Mouse (Mus musculus): Measurements from ENCODE around the gene Tnnt3.

The Tnnt3 gene

DNA sequence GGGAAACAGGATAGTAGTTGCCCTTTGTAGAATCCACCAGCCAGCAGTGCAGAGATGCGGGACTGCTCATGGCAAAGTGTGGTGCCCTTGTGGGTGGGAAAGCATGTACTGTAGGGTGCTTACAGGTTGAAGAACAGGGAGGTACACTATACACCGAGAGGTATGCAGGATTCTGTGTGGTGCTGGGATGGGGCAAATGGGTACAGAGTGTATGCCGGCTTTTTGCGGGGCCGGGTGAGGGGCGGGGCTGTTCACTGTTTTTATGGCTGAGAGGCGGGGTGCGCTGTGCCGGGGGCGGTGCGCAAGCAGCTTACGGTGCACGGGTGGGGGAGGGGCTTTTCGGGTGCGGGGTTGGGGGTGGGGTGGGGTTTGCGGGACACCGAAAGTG, 34.0 kb downstream of the Tnnt3 start, which contains the start of gene Mrpl23:
Gene Mrpl23 (plus strand): TSS at position 16 of the 388 bp plus-strand sequence.
- H3K27me3 ChIP-seq (ENCODE audit: insufficient read depth, low read length) = peaks cover 39% of the 10 kb centered on the region
- peak within 1 kb of the TSS; percentile 88 for H3K4me3 ChIP-seq (replicated peaks; ENCODE audit: low read length)
- peaks cover 46% of the 10 kb centered on the region for H3K4me1 ChIP-seq (replicated peaks; ENCODE audit: low read depth, low read length)
- H3K36me3 ChIP-seq (ENCODE audit: insufficient read depth, low read length) = peaks cover 15% of the 10 kb centered on the region
- no peaks in the 10 kb centered on the region for H3K9me3 ChIP-seq (ENCODE audit: low read length)
- no peak for TF ChIP-seq POU5F1 (IDR thresholded peaks at IDR 0.05; ENCODE audit: borderline replicate concordance, low read length)
- TF ChIP-seq NANOG (IDR thresholded peaks at IDR 0.05; ENCODE audit: borderline replicate concordance, low read length) = no peak

DNA sequence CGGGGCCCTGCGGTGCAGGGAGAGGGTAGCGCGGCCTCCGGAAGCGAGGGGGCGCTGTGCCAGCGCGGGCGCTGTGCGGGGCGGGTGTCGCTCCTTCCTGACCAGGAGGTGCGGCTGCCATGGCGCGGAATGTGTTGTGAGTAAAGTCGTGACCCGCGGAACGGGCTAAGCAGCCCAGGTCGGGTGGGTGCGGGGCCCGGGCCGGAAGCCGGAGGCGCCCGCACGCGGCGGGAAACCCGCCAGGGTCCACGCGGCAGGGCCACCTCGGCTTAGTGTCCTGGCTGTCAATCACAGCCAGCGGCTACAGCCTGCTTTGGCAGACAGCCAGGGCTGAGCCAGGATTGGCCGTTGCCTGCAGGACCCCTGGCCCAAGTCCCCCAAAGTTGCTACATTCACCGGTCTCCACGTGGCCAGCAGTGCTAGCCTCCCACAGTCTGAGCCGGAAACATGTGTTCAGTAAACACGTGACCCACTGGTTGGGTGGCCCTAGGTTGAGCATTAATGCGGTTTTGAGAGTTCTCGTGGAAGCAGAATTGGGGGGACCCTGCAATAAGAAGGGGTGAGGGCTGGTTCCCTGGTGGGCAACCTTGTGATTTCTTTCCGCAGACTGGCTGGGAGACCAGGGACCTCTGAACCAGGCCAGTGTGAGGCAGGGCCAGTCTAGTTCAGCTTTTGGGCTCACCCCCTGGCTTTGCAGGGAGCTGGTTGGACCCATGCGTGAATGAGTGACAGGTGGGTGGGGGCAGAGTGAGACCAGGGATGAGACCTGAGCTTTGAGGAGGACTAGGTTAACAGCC, 34.6 kb downstream of the Tnnt3 start:
- Histone ChIP-seq H3K27me3 (ENCODE audit: insufficient read depth, low read length) (peaks cover 36% of the 10 kb centered on the region), H3K4me3 (replicated peaks; ENCODE audit: low read length) (peak overlapping the region; percentile 88), H3K4me1 (replicated peaks; ENCODE audit: low read depth, low read length) (peaks cover 50% of the 10 kb centered on the region), H3K36me3 (ENCODE audit: insufficient read depth, low read length) (peaks cover 17% of the 10 kb centered on the region), H3K9me3 (ENCODE audit: low read length) (no peaks in the 10 kb centered on the region)
- TF ChIP-seq CTCF (conservative IDR thresholded peaks at IDR 0.05; ENCODE audit: low read length) (no peak), POU5F1 (IDR thresholded peaks at IDR 0.05; ENCODE audit: borderline replicate concordance, low read length) (no peak), NANOG (IDR thresholded peaks at IDR 0.05; ENCODE audit: borderline replicate concordance, low read length) (no peak)

DNA sequence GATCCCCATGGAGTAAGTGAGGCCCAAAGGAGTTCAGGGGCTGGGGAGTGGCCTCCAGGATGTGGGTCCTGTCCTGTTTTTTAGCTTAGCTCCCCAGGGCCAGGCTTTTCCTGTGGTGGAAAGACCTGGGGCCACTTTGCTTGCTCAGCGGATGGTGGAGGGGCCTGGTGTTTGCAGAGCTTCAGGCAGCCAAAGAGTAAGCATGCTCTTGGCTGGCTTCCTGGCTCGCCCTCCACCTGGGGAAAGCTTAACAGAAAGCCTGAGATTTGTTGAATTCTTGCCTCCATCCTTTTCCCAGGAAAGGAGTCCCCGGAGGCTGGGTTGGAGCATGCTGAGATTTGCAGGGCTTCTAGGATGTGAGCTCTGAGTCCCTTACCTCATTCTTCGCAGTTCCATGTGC, 36.5 kb downstream of the Tnnt3 start:
- TF ChIP-seq CTCF (conservative IDR thresholded peaks at IDR 0.05; ENCODE audit: low read length) (no peak), POU5F1 (IDR thresholded peaks at IDR 0.05; ENCODE audit: borderline replicate concordance, low read length) (no peak), NANOG (IDR thresholded peaks at IDR 0.05; ENCODE audit: borderline replicate concordance, low read length) (no peak)
- H3K9me3 ChIP-seq (ENCODE audit: low read length) = no peaks in the 10 kb centered on the region
- peaks cover 23% of the 10 kb centered on the region for H3K27me3 ChIP-seq (ENCODE audit: insufficient read depth, low read length)
- H3K36me3 ChIP-seq (ENCODE audit: insufficient read depth, low read length) = peaks cover 35% of the 10 kb centered on the region
- no peak overlapping the region for H3K4me3 ChIP-seq (replicated peaks; ENCODE audit: low read length)
- peaks cover 58% of the 10 kb centered on the region for H3K4me1 ChIP-seq (replicated peaks; ENCODE audit: low read depth, low read length)

DNA sequence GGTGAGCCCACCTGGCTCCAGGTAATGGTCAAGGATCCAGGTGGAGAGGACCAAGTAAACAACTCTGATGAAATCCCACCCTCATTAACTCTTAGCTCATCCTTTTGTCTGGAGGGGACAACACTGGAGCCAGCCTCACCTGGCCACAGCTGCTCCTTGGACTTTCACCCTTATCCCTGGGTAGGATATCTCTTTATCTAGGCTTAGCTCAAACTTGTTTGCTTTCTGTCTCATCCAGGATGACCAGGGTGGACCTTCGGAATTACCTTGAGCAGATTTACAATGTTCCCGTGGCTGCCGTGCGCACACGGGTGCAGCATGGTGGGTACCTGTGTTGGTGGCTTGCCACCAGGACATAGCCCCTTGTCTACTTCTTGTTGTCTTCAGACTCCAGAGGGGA, 37.2 kb downstream of the Tnnt3 start:
- peaks cover 19% of the 10 kb centered on the region for H3K27me3 ChIP-seq (ENCODE audit: insufficient read depth, low read length)
- H3K36me3 ChIP-seq (ENCODE audit: insufficient read depth, low read length) = peaks cover 43% of the 10 kb centered on the region
- no peak for TF ChIP-seq CTCF (conservative IDR thresholded peaks at IDR 0.05; ENCODE audit: low read length)
- no peak for TF ChIP-seq POU5F1 (IDR thresholded peaks at IDR 0.05; ENCODE audit: borderline replicate concordance, low read length)
- no peak for TF ChIP-seq NANOG (IDR thresholded peaks at IDR 0.05; ENCODE audit: borderline replicate concordance, low read length)
- no peak overlapping the region for H3K4me3 ChIP-seq (replicated peaks; ENCODE audit: low read length)
- no peaks in the 10 kb centered on the region for H3K9me3 ChIP-seq (ENCODE audit: low read length)
- H3K4me1 ChIP-seq (replicated peaks; ENCODE audit: low read depth, low read length) = peaks cover 58% of the 10 kb centered on the region

DNA sequence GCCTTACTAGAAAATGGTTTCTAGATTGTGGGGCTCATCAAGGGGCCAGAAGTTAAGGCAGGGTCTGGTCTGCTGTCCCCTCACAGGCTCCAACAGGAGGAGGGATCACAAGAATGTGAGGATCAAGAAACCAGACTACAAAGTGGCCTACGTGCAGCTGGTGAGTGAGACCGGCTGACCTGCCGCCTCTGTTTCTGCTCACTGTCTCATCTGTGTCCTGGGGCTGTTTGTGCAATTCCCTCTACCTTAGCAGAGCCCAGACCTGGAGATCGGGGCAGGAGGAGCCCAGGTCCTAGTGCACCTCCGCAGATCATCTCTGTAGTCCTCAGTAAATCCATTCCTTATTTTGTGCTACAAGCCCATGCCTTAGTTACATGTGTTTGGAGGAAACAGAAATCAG, 38.5 kb downstream of the Tnnt3 start:
- no peaks in the 10 kb centered on the region for H3K9me3 ChIP-seq (ENCODE audit: low read length)
- peaks cover 5% of the 10 kb centered on the region for H3K27me3 ChIP-seq (ENCODE audit: insufficient read depth, low read length)
- TF ChIP-seq NANOG (IDR thresholded peaks at IDR 0.05; ENCODE audit: borderline replicate concordance, low read length) (no peak), POU5F1 (IDR thresholded peaks at IDR 0.05; ENCODE audit: borderline replicate concordance, low read length) (no peak), CTCF (conservative IDR thresholded peaks at IDR 0.05; ENCODE audit: low read length) (no peak)
- no peak overlapping the region for H3K4me3 ChIP-seq (replicated peaks; ENCODE audit: low read length)
- peaks cover 51% of the 10 kb centered on the region for H3K36me3 ChIP-seq (ENCODE audit: insufficient read depth, low read length)
- peaks cover 55% of the 10 kb centered on the region for H3K4me1 ChIP-seq (replicated peaks; ENCODE audit: low read depth, low read length)

DNA sequence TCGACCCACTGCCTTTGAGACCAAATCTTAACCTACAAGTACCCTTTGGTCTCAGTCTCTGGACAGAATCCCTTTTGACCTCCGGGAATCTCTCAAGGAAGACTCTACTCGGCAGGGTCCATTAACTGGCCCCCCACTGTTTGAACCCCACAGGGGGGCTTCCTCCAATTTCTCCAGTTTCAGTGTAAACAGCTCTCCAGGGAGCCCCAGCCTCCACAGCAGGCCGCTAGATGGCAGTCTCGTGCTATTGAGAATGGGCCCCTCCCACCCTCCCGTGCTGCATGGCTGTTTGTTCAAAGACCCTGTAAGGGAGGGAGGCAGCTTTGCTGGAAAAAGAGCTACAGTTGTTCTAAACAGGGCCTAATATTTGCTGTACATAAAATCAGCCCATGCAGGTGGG, 39.2 kb downstream of the Tnnt3 start:
- Histone ChIP-seq H3K27me3 (ENCODE audit: insufficient read depth, low read length) (no peaks in the 10 kb centered on the region), H3K9me3 (ENCODE audit: low read length) (no peaks in the 10 kb centered on the region), H3K4me3 (replicated peaks; ENCODE audit: low read length) (no peak overlapping the region), H3K4me1 (replicated peaks; ENCODE audit: low read depth, low read length) (peaks cover 55% of the 10 kb centered on the region), H3K36me3 (ENCODE audit: insufficient read depth, low read length) (peaks cover 51% of the 10 kb centered on the region)
- peak; percentile 36 for TF ChIP-seq CTCF (conservative IDR thresholded peaks at IDR 0.05; ENCODE audit: low read length)
- TF ChIP-seq NANOG (IDR thresholded peaks at IDR 0.05; ENCODE audit: borderline replicate concordance, low read length) = no peak
- TF ChIP-seq POU5F1 (IDR thresholded peaks at IDR 0.05; ENCODE audit: borderline replicate concordance, low read length) = no peak

DNA sequence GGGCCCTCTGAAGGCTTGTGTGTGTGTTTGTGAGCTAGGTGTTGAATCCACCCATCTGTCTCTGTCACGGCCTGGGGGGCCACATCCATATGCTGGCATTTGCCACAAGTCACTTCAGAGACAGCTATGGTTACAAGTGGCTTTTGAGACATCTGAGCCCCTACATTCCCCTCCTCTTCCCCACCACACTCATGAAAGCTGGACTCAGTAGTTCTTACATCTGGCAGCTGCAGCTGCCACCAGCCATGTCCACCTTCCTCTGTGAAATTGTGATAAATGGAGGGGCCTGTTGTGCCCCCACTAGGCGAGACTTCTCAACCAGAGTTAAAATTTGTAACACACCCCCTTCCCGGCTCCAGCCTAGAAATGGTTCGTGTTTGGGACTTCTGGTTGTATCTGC, 39.7 kb downstream of the Tnnt3 start:
- Histone ChIP-seq H3K9me3 (ENCODE audit: low read length) (no peaks in the 10 kb centered on the region), H3K27me3 (ENCODE audit: insufficient read depth, low read length) (no peaks in the 10 kb centered on the region), H3K4me3 (replicated peaks; ENCODE audit: low read length) (no peak overlapping the region), H3K36me3 (ENCODE audit: insufficient read depth, low read length) (peaks cover 51% of the 10 kb centered on the region), H3K4me1 (replicated peaks; ENCODE audit: low read depth, low read length) (peaks cover 58% of the 10 kb centered on the region)
- TF ChIP-seq CTCF (conservative IDR thresholded peaks at IDR 0.05; ENCODE audit: low read length) = no peak

DNA sequence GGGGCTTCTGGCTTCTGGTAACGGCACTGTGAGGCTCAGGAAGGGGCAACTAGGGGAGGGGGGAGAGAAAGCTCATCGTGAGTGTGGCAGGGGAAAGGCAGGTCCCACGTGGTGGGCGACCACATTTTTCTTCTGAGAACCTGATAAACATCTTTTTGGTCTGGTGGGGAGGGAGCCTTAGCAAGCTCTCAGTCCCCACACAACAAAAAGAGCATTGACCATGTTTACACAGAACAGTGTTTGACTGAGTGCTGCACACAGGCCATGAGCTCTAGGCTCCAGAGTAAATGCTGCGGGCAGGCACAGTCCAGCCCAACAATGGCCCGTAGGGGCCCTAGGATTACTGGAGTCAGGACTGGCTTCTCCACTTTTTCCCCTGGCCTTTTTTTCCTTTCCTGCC, 40.1 kb downstream of the Tnnt3 start:
- Histone ChIP-seq H3K36me3 (ENCODE audit: insufficient read depth, low read length) (peaks cover 51% of the 10 kb centered on the region), H3K27me3 (ENCODE audit: insufficient read depth, low read length) (no peaks in the 10 kb centered on the region), H3K4me3 (replicated peaks; ENCODE audit: low read length) (no peak overlapping the region), H3K9me3 (ENCODE audit: low read length) (no peaks in the 10 kb centered on the region), H3K4me1 (replicated peaks; ENCODE audit: low read depth, low read length) (peaks cover 54% of the 10 kb centered on the region)
- TF ChIP-seq CTCF (conservative IDR thresholded peaks at IDR 0.05; ENCODE audit: low read length) = no peak
- TF ChIP-seq POU5F1 (IDR thresholded peaks at IDR 0.05; ENCODE audit: borderline replicate concordance, low read length) = no peak
- TF ChIP-seq NANOG (IDR thresholded peaks at IDR 0.05; ENCODE audit: borderline replicate concordance, low read length) = no peak

DNA sequence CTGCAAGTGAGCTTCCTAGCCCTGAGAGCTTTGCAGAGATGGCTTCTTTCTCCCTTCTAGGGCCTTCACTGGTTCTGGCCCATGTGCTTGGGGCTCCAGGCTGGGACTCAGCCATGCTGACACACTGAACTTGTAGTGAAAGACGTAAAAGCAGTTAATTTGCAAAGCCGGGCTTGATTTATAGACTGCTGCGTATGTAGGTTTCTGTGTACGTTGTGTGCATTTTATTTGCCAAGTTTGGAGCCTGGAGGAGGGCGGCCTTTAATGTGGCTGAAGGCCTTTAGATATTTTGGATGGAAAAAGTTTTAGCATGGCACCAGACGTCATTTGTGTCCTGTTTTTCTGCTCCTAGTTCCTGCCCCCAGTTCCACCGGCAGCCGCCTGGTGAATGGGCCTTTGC, 41.2 kb downstream of the Tnnt3 start:
- TF ChIP-seq POU5F1 (IDR thresholded peaks at IDR 0.05; ENCODE audit: borderline replicate concordance, low read length) (no peak), NANOG (IDR thresholded peaks at IDR 0.05; ENCODE audit: borderline replicate concordance, low read length) (no peak), CTCF (conservative IDR thresholded peaks at IDR 0.05; ENCODE audit: low read length) (no peak)
- Histone ChIP-seq H3K4me3 (replicated peaks; ENCODE audit: low read length) (no peak overlapping the region), H3K9me3 (ENCODE audit: low read length) (no peaks in the 10 kb centered on the region), H3K36me3 (ENCODE audit: insufficient read depth, low read length) (peaks cover 51% of the 10 kb centered on the region), H3K27me3 (ENCODE audit: insufficient read depth, low read length) (no peaks in the 10 kb centered on the region), H3K4me1 (replicated peaks; ENCODE audit: low read depth, low read length) (peaks cover 43% of the 10 kb centered on the region)
